Mouse (Mus musculus) cortical plate, adult 2 months (tissue): ENCODE results near the gene Sox30. TPM values are rescaled to one million over a fixed set of nuclear protein-coding genes. Genes with fewer than 3 reads are reported as not detected.

ENCODE experiments used
- H3K27ac ChIP-seq: fragments of 200-500 bp; 2 replicates; pipeline ENCODE4 v1.5.1; 2012; ENCODE audit warnings: low read length, control low read depth, inconsistent platforms; ENCODE audit not compliant: insufficient read depth
- H3K4me1 ChIP-seq: fragments of 200-500 bp; 2 replicates; pipeline ENCODE4 v1.6.1; 2011; ENCODE audit warnings: low read length; ENCODE audit not compliant: control insufficient read depth, insufficient read depth
- H3K4me3 ChIP-seq: fragments of 200-500 bp; 2 replicates; pipeline ENCODE4 v1.5.1; 2011; ENCODE audit warnings: mild to moderate bottlenecking, low read length, control low read depth; ENCODE audit not compliant: insufficient read depth
- CTCF ChIP-seq: fragments of 200-500 bp; IDR thresholded peaks from 2 replicates; pipeline ENCODE4 v1.5.1; 2011; ENCODE audit warnings: mild to moderate bottlenecking, control low read depth, low read length; ENCODE audit not compliant: insufficient read depth; ENCODE audit errors: extremely low read depth
- POLR2A ChIP-seq: fragments of 200-500 bp; IDR thresholded peaks from 2 replicates; pipeline ENCODE4 v1.6.1; 2011; ENCODE audit warnings: mild to moderate bottlenecking, low read length, control low read depth; ENCODE audit not compliant: insufficient read depth; ENCODE audit errors: extremely low read depth
- polyA plus RNA-seq: library from polyadenylated mRNA; depleted of rRNA; stranded (reverse); fragments of >200 nt; gene quantifications from 2 replicates; pipeline ENCODE4 v1.2.3, GENCODE M21; 2012; rRNA removed

Gene Sox30
- 0.04 and 0.08 TPM in 2 replicates for polyA plus RNA-seq

DNA sequence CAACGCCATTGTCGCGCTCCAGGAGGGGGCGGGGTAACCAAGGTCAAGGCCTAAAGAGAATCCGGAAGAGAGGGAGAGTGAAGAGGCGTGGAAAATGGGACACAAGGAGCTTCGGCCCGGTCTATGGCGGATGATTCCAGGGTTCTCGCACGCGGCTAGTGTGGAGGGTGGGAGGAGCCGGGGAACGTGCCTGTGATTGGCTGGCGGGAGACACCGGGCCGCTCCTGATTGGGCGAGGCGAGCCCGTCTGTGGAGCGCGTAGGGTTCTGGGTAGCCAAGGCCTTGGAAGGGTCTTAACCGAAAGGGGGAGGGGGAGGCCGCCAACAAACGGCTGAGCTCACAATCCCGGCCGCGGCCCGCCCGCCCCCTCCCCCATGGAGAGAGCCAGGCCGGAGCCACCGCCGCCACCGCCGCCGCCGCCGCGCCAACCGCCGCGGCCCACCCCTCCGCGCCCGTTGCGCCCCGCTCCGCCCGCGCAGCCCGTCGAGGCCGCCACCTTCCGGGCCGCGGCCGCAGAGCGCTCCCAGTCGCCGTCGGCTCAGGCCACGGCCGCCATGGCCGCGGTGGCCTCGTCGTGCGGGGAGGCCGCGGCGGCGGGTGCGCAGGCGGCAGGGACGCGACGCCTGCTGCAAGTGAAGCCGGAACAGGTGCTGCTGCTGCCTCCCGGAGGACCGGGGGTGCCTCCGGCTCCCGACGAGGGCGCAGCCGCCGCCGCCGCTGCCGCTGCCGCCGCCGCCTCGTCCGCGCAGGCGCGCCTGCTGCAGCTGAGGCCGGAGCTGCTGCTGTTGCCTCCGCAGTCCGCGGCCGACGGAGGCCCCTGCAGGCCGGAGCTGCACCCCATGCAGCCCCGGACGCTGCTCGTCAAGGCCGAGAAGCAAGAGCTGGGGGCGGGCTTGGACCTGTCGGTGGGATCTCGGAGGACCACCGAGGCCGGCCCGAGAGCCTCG, at the start of gene Sox30:
Gene Sox30 (plus strand): TSS at position 365 of the 947 bp plus-strand sequence.
- Histone ChIP-seq H3K4me1 (no peaks in the 10 kb centered on the region), H3K4me3 (peak within 1 kb of the TSS; percentile 38), H3K27ac (no peak within 1 kb of the TSS)
- no peak for TF ChIP-seq POLR2A
- TF ChIP-seq CTCF: no peak

DNA sequence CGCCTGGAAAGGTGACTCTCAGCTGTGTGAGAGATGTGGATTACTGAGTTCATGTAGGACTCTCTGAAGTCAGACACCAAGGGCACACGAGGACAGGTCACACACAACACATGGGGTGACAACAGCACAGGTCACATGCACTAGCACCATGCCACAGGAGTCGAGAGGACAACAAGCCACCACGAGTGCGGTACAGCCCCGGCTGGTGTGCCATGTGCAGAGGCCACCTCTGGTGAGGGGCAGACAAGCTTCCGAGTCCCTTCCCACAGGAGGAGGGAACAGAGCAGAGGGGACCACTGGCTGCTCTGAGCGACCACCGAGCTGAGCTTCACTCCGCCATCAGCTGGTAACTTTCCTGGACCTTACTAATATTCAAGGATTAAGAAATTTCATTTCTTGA, 47.3 kb upstream of the Sox30 start:
- no peak overlapping the region for H3K27ac ChIP-seq
- no peak overlapping the region for H3K4me3 ChIP-seq
- TF ChIP-seq CTCF: no peak
- TF ChIP-seq POLR2A: no peak
- H3K4me1 ChIP-seq: no peaks in the 10 kb centered on the region

DNA sequence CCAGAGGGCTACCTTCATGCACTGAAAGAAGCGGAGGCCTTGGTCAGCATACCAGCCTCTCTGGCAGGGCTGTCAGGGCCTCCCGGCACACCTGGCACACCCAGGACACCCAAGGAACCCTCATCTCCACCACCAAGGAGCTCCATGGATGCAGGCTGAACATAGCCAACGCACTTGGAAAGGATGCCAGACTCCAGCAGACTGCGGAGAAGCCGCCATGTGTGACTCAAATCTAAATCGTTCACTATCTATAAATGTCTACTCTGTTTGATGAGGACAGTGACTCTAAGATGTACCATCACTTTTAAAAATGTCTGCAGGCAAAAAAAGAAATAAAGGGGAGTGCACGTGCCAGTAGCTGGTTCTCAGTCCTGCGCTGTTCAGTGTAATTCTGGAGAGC, 42.6 kb upstream of the Sox30 start:
- TF ChIP-seq POLR2A (no peak), CTCF (no peak)
- no peak overlapping the region for H3K4me3 ChIP-seq
- no peaks in the 10 kb centered on the region for H3K4me1 ChIP-seq
- H3K27ac ChIP-seq: no peak overlapping the region

DNA sequence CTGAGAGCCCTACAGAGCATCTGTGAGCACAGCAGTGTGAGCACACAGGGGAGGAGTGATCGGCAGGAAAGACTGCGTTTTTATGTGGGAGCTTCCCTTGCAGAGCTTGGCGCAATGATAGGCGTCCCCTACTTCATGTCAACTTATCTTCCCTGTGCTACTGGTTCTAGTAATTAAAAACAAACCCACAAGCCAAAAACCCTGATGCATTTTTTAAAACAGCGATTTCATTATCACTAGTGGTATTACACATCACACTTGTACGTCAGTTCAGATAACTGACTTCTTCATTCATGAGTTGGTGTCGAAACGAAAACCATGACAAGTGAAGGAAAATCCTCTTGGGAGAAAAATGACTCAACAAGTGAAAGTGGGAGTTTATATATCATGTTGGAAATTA, 41.2 kb upstream of the Sox30 start:
- TF ChIP-seq POLR2A (no peak), CTCF (no peak)
- Histone ChIP-seq H3K4me3 (no peak overlapping the region), H3K4me1 (no peaks in the 10 kb centered on the region), H3K27ac (no peak overlapping the region)

DNA sequence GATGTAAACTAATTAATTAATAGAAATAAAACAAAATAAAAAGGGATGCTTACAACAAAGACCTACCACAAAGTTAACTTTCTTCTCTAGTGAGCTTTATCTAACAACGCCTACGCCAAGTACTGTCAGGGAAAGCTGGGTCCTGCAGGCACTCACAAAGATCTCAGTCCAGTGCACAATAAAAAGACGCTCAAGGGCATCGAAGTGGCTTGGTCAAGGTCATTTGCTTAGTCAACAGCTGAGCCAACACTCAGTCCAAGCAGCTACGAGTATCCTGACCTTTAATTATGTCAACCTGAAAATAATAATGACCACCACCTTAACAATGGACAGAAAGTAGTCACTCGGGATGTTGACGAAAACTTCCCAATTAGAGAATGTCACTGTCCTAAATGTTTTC, 37.8 kb upstream of the Sox30 start:
- H3K4me3 ChIP-seq: no peak overlapping the region
- H3K4me1 ChIP-seq: peaks cover 2% of the 10 kb centered on the region; the same call in 1 of the 2 replicates
- TF ChIP-seq POLR2A (no peak), CTCF (no peak)
- H3K27ac ChIP-seq: no peak overlapping the region

DNA sequence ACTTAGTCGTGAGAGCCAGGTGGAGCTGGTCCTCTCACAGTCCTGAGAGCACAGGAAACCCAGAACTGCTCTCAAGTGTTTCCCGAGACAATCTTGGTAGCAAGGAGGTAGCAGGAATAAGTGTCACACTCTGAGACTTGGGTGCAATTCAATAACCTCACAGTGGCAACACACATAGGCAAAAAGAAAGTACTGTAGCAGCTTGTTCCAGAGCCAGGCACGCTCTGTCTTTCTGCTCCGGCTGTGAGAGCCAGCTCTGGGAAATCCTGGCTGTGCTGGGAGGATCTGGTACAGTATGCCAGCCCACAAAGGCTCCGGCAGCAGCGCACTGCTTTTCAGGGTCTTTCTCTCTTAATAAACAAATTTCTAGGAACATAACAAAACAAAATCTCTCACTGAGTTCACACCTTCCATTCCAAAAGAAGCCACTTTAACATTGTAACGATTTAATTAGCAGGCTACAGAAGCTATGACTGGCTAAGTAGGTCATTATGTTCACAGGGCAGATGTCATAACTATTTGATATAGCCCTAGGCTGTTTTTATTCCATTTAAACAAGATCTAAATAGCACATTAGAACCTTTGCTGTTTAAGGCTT, 36.9 kb upstream of the Sox30 start:
- Histone ChIP-seq H3K4me1 (peaks cover 2% of the 10 kb centered on the region; the same call in 1 of the 2 replicates), H3K27ac (no peak overlapping the region), H3K4me3 (peak overlapping the region; percentile 81)
- TF ChIP-seq POLR2A: no peak
- TF ChIP-seq CTCF: no peak

DNA sequence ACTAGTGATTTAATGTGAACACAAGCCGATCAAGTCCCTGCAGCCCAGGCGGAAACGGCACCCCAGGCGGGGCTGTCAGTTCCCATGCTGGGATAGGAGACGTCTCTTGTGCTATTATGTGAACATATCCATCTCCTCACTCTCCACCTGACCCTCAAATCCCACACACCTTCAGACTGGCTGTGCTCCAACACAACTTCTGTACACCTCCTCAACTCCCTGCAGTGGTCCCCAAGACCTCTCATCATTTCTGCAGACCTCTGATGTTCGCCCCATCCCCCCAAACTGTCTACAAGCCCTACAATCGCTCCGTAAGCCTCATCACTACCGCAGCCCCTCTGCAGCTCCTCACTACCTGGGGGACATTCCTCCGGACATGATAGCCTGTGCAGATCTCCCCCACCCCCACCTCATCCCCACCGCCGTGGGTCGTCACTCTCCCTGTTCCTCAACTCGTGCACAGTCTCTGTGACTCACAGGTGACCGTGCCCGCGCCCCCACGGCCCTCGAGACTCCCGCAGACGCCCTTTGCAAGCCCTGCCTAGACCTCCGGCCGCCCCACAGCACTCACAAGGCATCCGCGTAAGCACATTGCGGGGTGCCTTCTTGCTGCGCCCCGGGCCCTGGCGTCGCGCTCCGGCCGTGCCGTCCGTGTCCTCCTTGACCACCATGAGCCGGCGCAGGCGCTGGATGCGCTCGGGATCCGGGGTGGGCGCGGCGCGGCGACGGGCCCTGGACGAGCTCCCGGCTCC, 36.0 kb upstream of the Sox30 start:
- TF ChIP-seq CTCF (no peak), POLR2A (no peak)
- Histone ChIP-seq H3K4me3 (peak overlapping the region; percentile 81), H3K4me1 (peaks cover 2% of the 10 kb centered on the region; the same call in 1 of the 2 replicates), H3K27ac (0 out of 2 replicates have a peak overlapping the region, but pooled peaks have one; percentile 12)

DNA sequence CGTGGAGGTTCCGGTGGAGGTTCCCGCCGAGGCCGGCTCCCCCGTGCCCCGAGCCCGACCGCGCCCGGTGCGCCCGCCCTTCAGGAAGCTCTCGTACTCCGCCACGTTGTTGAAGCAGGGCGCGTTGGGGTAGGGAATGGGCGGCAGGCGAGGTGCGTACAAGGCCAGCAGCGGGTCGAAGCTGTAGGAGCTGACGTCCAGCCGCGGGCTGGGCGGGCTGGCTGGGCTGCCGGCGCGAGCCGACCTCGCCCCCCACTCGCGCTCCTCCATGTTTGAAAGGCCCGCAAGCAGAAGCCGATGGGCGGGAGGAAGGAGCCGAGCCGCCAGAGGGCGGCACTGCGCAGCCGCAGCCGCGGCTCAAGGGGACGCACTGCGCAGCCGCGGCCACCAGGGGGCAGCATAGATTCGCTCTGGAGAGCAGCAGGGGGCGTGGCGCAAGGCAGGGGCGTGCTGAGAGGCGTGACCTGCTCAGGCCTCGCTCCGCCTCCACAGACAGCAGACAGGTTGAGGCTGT, 35.4 kb upstream of the Sox30 start, which contains the start of gene Lsm11:
Gene Lsm11 (minus strand): TSS at position 293 of the 514 bp plus-strand sequence.
- TF ChIP-seq CTCF (peak; percentile 92), POLR2A (no peak)
- H3K27ac ChIP-seq: 0 out of 2 replicates have a peak within 1 kb of the TSS, but pooled peaks have one; percentile 12
- peaks cover 2% of the 10 kb centered on the region; the same call in 1 of the 2 replicates for H3K4me1 ChIP-seq
- peak within 1 kb of the TSS; percentile 81 for H3K4me3 ChIP-seq

DNA sequence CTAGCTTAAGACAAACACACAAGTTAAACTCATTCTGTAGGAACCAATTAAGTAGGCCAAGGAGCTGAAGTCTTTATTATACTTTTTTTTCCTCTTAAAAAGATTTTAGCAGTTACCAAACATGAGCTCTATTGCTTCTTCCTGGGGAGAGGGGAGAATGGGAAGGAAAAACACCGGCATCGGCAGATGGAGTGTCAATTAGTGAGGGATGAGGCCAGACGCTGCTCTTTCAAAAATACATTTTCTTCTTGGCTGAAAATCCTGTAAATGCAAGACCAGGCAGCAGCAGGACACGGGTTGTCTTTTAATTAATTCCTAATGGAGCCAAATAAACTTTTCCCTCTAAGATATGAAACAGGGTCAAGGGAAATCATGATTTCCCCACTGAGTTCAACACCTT, 33.3 kb upstream of the Sox30 start:
- H3K27ac ChIP-seq: peak overlapping the region; percentile 69
- H3K4me3 ChIP-seq: no peak overlapping the region
- no peak for TF ChIP-seq CTCF
- no peak for TF ChIP-seq POLR2A
- peaks cover 2% of the 10 kb centered on the region; the same call in 1 of the 2 replicates for H3K4me1 ChIP-seq
